Mouse (Mus musculus) brain, embryonic 18.5 days (tissue): Measurements from ENCODE around the gene Foxo3.

ENCODE experiments used
- DNase-seq: peaks from one replicate; pipeline ENCODE4 v3.0.0-alpha.2; 2012; ENCODE audit warnings: low read depth, low spot score

The Foxo3 gene

GRCm38 (mm10) chr10:42275871-42276501, 569 bp downstream of the Foxo3 start:
- no peak for DNase-seq

GRCm38 (mm10) chr10:42275401-42275870, 1.1 kb downstream of the Foxo3 start:
- no peak for DNase-seq

GRCm38 (mm10) chr10:42274712-42275400, 1.7 kb downstream of the Foxo3 start:
- no peak for DNase-seq

GRCm38 (mm10) chr10:42273760-42274691, 2.5 kb downstream of the Foxo3 start:
- DNase-seq = no peak

GRCm38 (mm10) chr10:42273403-42273759, 3.2 kb downstream of the Foxo3 start:
- no peak for DNase-seq

- DNase-seq = no peak
Observed at GRCm38 (mm10) chr10:42271454-42272230, 4.9 kb downstream of the Foxo3 start.

GRCm38 (mm10) chr10:42270277-42271083, 6.1 kb downstream of the Foxo3 start:
- DNase-seq = no peak

- DNase-seq = no peak
Observed at GRCm38 (mm10) chr10:42269281-42270025, 7.1 kb downstream of the Foxo3 start.

GRCm38 (mm10) chr10:42267811-42268545, 8.6 kb downstream of the Foxo3 start:
- DNase-seq = no peak

- no peak for DNase-seq
Observed at GRCm38 (mm10) chr10:42265021-42265689, 11.4 kb downstream of the Foxo3 start.

GRCm38 (mm10) chr10:42264195-42264594, 12.4 kb downstream of the Foxo3 start:
- DNase-seq = no peak

GRCm38 (mm10) chr10:42263701-42264100, 12.9 kb downstream of the Foxo3 start:
- no peak for DNase-seq

- DNase-seq = no peak
Observed at GRCm38 (mm10) chr10:42262061-42262460, 14.5 kb downstream of the Foxo3 start.

GRCm38 (mm10) chr10:42261103-42261502, 15.5 kb downstream of the Foxo3 start:
- no peak for DNase-seq

GRCm38 (mm10) chr10:42260523-42260922, 16.0 kb downstream of the Foxo3 start:
- DNase-seq = no peak

- DNase-seq = no peak
Observed at GRCm38 (mm10) chr10:42259602-42260001, 17.0 kb downstream of the Foxo3 start.

GRCm38 (mm10) chr10:42257985-42258384, 18.6 kb downstream of the Foxo3 start:
- no peak for DNase-seq

GRCm38 (mm10) chr10:42254788-42255187, 21.8 kb downstream of the Foxo3 start:
- DNase-seq = no peak
